Comparison of ENCODE assay signal across 8 mouse cellular contexts in the genomic region with DNA sequence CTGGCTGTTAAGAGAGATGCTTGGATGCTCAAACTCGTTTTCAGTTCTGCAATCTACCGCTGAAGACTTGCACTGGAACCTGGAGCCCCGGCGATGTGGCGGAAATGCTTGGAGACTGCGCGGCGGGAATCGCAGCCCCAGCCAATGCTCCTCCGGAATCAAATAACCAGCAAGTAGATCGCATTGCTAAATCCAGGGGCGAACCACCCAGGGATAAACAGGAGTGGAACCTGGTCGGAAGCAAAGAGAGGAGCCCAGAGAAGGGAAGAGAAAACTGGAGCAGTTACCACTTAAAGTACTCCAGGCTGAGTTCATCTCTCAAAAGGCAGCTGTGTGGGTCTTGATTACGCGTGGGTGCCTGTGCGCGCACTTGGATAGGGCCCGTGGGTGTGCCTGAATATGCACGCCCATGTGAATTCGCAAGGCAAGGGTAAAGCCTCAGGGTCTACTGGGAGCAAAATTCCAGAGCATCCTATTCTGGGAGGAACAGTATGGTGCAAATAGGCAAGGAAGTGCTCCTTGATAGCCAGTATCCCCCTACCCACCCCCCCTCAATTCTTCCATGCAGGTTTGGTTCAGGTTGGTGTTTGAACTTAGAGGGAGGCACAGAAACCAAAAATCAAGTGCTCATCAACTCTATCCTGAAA. TPM values are rescaled to one million over a fixed set of nuclear protein-coding genes. Genes with fewer than 3 reads are reported as not detected.
DNase-seq lines count a peak whose midpoint lies in the region; ATAC-seq and TF ChIP-seq lines count a peak whose summit lies in the region.
"Had no signal": no experiment of that assay in that cellular context is flagged by ENCODE, and none has a peak within 500 bp of the region (broad histone marks: within the 10 kb centered on the region; RNA-seq: fewer than 3 reads in every experiment).

No protein-coding gene starts in this region.

- H3K27me3 ChIP-seq in stomach, embryonic 14.5 days (ENCODE audit: control insufficient read depth, insufficient read depth, low read length), result peaks cover 17% of the 10 kb centered on the region; the same call in 1 of the 2 replicates
- H3K27me3 ChIP-seq in stomach, postnatal 0 days (ENCODE audit: control insufficient read depth, insufficient read depth, low read length), result peaks cover 4% of the 10 kb centered on the region; the same call in 1 of the 2 replicates
- no peaks in the 10 kb centered on the region for H3K27me3 ChIP-seq in forebrain, postnatal 0 days (ENCODE audit: insufficient read depth, low read length)
- peaks cover 29% of the 10 kb centered on the region for H3K27me3 ChIP-seq in limb, embryonic 11.5 days (ENCODE audit: control insufficient read depth, insufficient read depth, low read length)

- WGBS in stomach, embryonic 14.5 days, result 3% methylated on average over 20 of the region's 20 CpGs
- WGBS in stomach, postnatal 0 days, result 4% methylated on average over 20 of the region's 20 CpGs
- WGBS in forebrain, postnatal 0 days, result 2% methylated on average over 20 of the region's 20 CpGs
- 2% methylated on average over 20 of the region's 20 CpGs for WGBS in limb, embryonic 11.5 days

- DNase-seq in stomach, postnatal 0 days (ENCODE audit: low spot score), result no peak
- peak; percentile 60 for DNase-seq in forebrain, postnatal 0 days
- peak; percentile 49 for DNase-seq in limb, embryonic 11.5 days (ENCODE audit: low spot score)
- DNase-seq in right cerebral cortex, postnatal 36 days (ENCODE audit: low spot score in 2 of 2), result peak; percentile 28 to 46
- DNase-seq in spleen, adult 12 weeks (ENCODE audit: low spot score), result no peak

- TF ChIP-seq EP300 in stomach, postnatal 0 days (optimal IDR thresholded peaks at IDR 0.05), result no peak

- H3K36me3 ChIP-seq in stomach, embryonic 14.5 days (ENCODE audit: control insufficient read depth, insufficient read depth, low read length), result no peaks in the 10 kb centered on the region
- no peaks in the 10 kb centered on the region for H3K36me3 ChIP-seq in stomach, postnatal 0 days (ENCODE audit: control insufficient read depth, insufficient read depth, low read length)
- no peaks in the 10 kb centered on the region for H3K36me3 ChIP-seq in forebrain, postnatal 0 days (ENCODE audit: insufficient read depth)
- no peaks in the 10 kb centered on the region for H3K36me3 ChIP-seq in limb, embryonic 11.5 days (ENCODE audit: control insufficient read depth, insufficient read depth, low read length)

- H3K4me1 ChIP-seq in stomach, embryonic 14.5 days (ENCODE audit: control insufficient read depth, insufficient read depth, low read length), result 0 out of 2 replicates have a peak, but pooled peaks cover 4% of the 10 kb centered on the region
- no peaks in the 10 kb centered on the region for H3K4me1 ChIP-seq in stomach, postnatal 0 days (replicated peaks; ENCODE audit: control insufficient read depth, insufficient read depth)
- no peaks in the 10 kb centered on the region for H3K4me1 ChIP-seq in forebrain, postnatal 0 days (ENCODE audit: insufficient read depth)
- H3K4me1 ChIP-seq in limb, embryonic 11.5 days (ENCODE audit: control insufficient read depth, insufficient read depth, low read length), result 0 out of 2 replicates have a peak, but pooled peaks cover 6% of the 10 kb centered on the region

- H3K4me3 ChIP-seq in stomach, embryonic 14.5 days (ENCODE audit: low read depth, low read length), result peak overlapping the region; percentile 15
- no peak overlapping the region for H3K4me3 ChIP-seq in stomach, postnatal 0 days (ENCODE audit: low read depth, low read length)
- H3K4me3 ChIP-seq in forebrain, postnatal 0 days (ENCODE audit: low read depth, low read length), result peak overlapping the region; percentile 75
- peak overlapping the region; percentile 20 for H3K4me3 ChIP-seq in limb, embryonic 11.5 days (ENCODE audit: low read depth, low read length)

- no peak overlapping the region for H3K9ac ChIP-seq in stomach, embryonic 14.5 days (replicated peaks; ENCODE audit: low read depth, low read length)
- H3K9ac ChIP-seq in stomach, postnatal 0 days (ENCODE audit: low read length), result no peak overlapping the region
- peak overlapping the region; percentile 87; the same call in 1 of the 2 replicates for H3K9ac ChIP-seq in forebrain, postnatal 0 days
- no peak overlapping the region for H3K9ac ChIP-seq in limb, embryonic 11.5 days (ENCODE audit: low read length)
- H3K9ac ChIP-seq: liver, embryonic 14.5 days had no signal

- no peak for TF ChIP-seq CTCF in stomach, postnatal 0 days (IDR thresholded peaks at IDR 0.05; ENCODE audit: low read depth)
- TF ChIP-seq CTCF in forebrain, postnatal 0 days (IDR thresholded peaks at IDR 0.05; ENCODE audit: low read depth), result no peak

- H3K9me3 ChIP-seq in stomach, embryonic 14.5 days (ENCODE audit: control insufficient read depth, low read depth, low read length), result no peaks in the 10 kb centered on the region
- no peaks in the 10 kb centered on the region for H3K9me3 ChIP-seq in stomach, postnatal 0 days (ENCODE audit: control insufficient read depth, low read length)
- H3K9me3 ChIP-seq in forebrain, postnatal 0 days (ENCODE audit: low read length), result no peaks in the 10 kb centered on the region
- H3K9me3 ChIP-seq in limb, embryonic 11.5 days (ENCODE audit: control insufficient read depth, low read length), result no peaks in the 10 kb centered on the region

- ATAC-seq in stomach, embryonic 14.5 days (ENCODE audit: insufficient number of reproducible peaks, insufficient read depth, low FRiP score, low read depth), result no peak
- ATAC-seq in stomach, postnatal 0 days (ENCODE audit: low FRiP score, low TSS enrichment), result no peak
- ATAC-seq in forebrain, postnatal 0 days, result no peak
- ATAC-seq in limb, embryonic 11.5 days (ENCODE audit: insufficient number of reproducible peaks, low FRiP score, low TSS enrichment, low read depth), result no peak
- ATAC-seq in inflammation-experienced regulatory T-cells, adult 6 months, result no peak

- H3K27ac ChIP-seq in stomach, embryonic 14.5 days (ENCODE audit: low read length), result no peak overlapping the region
- H3K27ac ChIP-seq in stomach, postnatal 0 days (replicated peaks), result no peak overlapping the region
- no peak overlapping the region for H3K27ac ChIP-seq in forebrain, postnatal 0 days (ENCODE audit: low read depth, low read length)
- H3K27ac ChIP-seq in limb, embryonic 11.5 days (replicated peaks; ENCODE audit: low read depth, low read length), result no peak overlapping the region
- H3K27ac ChIP-seq: liver, embryonic 14.5 days had no signal

- peak overlapping the region; percentile 31; the same call in 1 of the 2 replicates for H3K4me2 ChIP-seq in stomach, embryonic 14.5 days (replicated peaks; ENCODE audit: low read depth, low read length)
- no peak overlapping the region for H3K4me2 ChIP-seq in stomach, postnatal 0 days (replicated peaks; ENCODE audit: low read depth)
- H3K4me2 ChIP-seq in forebrain, postnatal 0 days (ENCODE audit: low read depth), result peak overlapping the region; percentile 63
- H3K4me2 ChIP-seq in limb, embryonic 11.5 days (ENCODE audit: low read depth, severe bottlenecking), result peak overlapping the region; percentile 36; the same call in 1 of the 2 replicates

RNA-seq across cellular contexts. Expression of gene Lrfn5, which starts 1.3 kb away (rescaled TPM):
- 1.8 and 2.2 TPM in 2 replicates for polyA plus RNA-seq in stomach, embryonic 14.5 days (2014; fragmentation: Nextera tagmentation; extraction: Ambion mirVana)
- 0.36 and 0.69 TPM in 2 replicates for polyA plus RNA-seq in stomach, postnatal 0 days (2015; fragmentation: Nextera tagmentation; extraction: Ambion mirVana)
- total RNA-seq in forebrain, postnatal 0 days (2014; rRNA removed), result 98.9 and 109 TPM in 2 replicates
- polyA plus RNA-seq in forebrain, postnatal 0 days (2015; fragmentation: Nextera tagmentation; extraction: Ambion mirVana), result 46.8 and 69.9 TPM in 2 replicates
- polyA plus RNA-seq in limb, embryonic 11.5 days (2014; fragmentation: Nextera tagmentation; extraction: Ambion mirVana), result 0.41 and 0.76 TPM in 2 replicates
- polyA plus RNA-seq in inflammation-experienced regulatory T-cells, adult 6 months (2017; shearing (Covaris generic)), result under 1 TPM in 1 of 3 experiments, not detected in 2; 0.08 TPM

Comparison
In these comparisons a context has a peak if more than half of its experiments do, and no peak if none do; other contexts are left out.
1. DNase-seq: peak in forebrain, postnatal 0 days (single experiment), limb, embryonic 11.5 days (single experiment) and right cerebral cortex, postnatal 36 days (2 of 2); none in stomach, postnatal 0 days (single experiment) and spleen, adult 12 weeks (single experiment).
2. RNA of gene Lrfn5, which starts 1.3 kb away (polyA plus RNA-seq): 46.8 to 69.9 TPM in forebrain, postnatal 0 days; 1.8 to 2.2 TPM in stomach, embryonic 14.5 days, 0.41 to 0.76 TPM in limb, embryonic 11.5 days, 0.36 to 0.69 TPM in stomach, postnatal 0 days and 0.08 TPM in inflammation-experienced regulatory T-cells, adult 6 months; every median in the first group is over 10 times any median in the second.